Mouse (Mus musculus): Measurements from ENCODE around the gene Rhag.
A peak's percentile ranks its signal among the peaks of the same experiment; 100 is the strongest.

Rhag gene

GRCm38 (mm10) chr17:40875568-40875967 lies 64.6 kb downstream of the Rhag start:
- no peak for DNase-seq (ENCODE audit: low spot score)

GRCm38 (mm10) chr17:40877741-40878140 lies 66.8 kb downstream of the Rhag start:
- DNase-seq (ENCODE audit: low spot score): no peak

- DNase-seq (ENCODE audit: low spot score): no peak
Measured at GRCm38 (mm10) chr17:40879528-40879923, 68.6 kb downstream of the Rhag start.

GRCm38 (mm10) chr17:40879924-40880691 lies 69.2 kb downstream of the Rhag start, which contains the start of gene 9130008F23Rik:
9130008F23Rik (minus strand) TSS chr17:40880559.
- DNase-seq (ENCODE audit: low spot score): peak; percentile 62

GRCm38 (mm10) chr17:40882172-40882571 lies 71.2 kb downstream of the Rhag start:
- DNase-seq (ENCODE audit: low spot score): no peak

- no peak for DNase-seq (ENCODE audit: low spot score)
Measured at GRCm38 (mm10) chr17:40885155-40885554, 74.2 kb downstream of the Rhag start.

GRCm38 (mm10) chr17:40887849-40888536 lies 77.1 kb downstream of the Rhag start:
- no peak for DNase-seq (ENCODE audit: low spot score)

Data from c-Kit-positive CD71-positive TER-119-positive erythroid progenitor cells, embryonic 14.5 days (primary cell).